Mouse (Mus musculus): ENCODE results near the gene Cip2a.

Gene Cip2a

DNA sequence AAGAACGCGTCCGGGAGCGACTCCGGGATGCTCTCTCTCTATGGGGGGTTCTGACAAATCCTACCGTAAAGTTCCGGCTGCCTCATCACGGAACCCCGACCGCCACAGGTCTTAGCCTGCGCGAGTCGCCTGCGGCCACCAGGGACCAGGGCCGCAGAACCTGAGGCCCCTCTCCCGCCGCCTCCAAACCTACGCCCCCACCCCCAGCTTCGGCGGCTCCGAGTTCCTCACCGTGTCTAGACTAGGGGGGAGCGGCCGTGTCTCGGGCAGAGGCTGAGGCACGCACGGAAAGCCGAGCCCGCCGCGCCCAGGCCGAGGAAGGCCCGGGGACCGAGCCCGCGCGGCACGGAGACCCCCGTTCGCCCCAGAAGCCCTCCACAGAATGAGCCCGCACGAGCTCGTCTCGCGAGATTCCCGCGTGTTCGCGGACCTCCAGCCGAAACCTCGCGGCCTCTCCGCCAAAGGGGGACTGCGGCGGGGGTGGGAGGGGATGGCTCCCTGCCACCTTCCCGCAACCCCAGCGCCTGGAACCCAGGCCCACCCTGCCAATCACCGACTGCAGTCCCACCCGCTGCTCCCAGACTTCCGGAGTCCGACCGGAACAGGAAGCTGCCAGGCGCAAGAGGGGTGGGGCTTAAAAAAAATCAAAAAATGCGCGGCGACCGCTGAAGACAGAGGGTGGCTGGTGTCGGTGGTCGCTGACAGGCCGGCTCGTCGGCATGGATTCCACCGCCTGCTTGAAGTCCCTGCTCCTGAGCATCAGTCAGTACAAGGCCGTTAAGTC is at the start of gene Cip2a, which contains the start of gene Dzip3:
Gene Cip2a (plus strand): TSS at position 627 of the 784 bp plus-strand sequence.
Gene Dzip3 (minus strand): TSS at position 607 of the 784 bp plus-strand sequence.
- peak; percentile 94 for DNase-seq (ENCODE audit: low spot score)

DNA sequence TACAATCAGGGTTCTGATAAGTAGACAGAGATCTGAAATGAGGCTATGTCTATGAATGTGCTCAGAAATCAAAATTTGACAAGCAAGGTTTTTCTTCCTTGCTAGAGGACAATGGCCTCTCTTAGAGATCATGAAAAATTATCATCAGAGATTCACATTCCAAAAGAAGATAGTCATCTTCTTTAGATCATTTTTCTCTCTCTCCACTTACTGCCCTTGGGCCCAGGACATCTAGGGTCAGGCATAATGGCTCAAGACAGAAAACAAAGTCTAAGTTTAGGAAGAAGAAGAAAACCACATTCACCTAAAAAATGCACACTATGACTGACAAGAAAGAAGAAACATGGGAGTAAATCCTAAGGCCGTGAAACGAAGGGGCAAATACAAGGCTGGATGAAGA is 21.0 kb upstream of the Cip2a start:
- DNase-seq (ENCODE audit: low spot score) = no peak

DNA sequence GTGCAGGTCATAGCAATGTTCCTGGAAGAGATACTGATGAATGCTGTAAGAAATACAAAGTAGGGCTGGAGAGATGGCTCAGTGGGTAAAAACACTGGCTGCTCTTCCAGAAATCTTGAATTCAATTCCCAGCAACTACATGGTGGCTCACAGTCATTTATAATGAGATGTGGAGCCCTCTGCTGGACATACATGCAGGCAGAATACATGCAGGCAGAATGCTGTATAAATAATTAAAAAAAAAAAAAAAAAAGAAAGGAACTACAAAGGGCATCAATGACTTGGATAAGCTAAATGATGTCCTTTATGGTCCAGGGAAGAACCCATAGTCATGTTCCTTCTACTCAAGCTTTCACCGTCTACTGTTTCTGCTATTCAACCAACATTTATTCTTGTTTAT is 20.4 kb upstream of the Cip2a start:
- DNase-seq (ENCODE audit: low spot score) = no peak

DNA sequence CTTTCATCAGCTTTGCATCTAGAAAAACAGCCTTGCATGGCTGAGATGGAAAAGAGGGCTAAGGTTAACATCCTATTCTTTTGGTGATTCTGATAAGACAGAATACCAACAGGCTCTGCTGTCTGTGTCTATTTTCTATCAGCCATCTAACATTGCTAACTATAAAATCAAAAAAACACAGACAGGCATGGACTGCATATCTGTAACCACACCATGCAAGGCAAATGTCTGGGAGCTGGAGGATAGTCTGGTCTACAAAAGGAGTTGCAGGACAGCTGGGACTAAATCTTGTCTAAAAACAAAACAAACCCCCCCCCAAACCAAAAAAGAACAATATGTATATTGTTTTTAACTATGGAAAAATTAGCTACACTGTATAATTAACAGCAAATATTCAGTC is 14.0 kb upstream of the Cip2a start:
- no peak for DNase-seq (ENCODE audit: low spot score)

DNA sequence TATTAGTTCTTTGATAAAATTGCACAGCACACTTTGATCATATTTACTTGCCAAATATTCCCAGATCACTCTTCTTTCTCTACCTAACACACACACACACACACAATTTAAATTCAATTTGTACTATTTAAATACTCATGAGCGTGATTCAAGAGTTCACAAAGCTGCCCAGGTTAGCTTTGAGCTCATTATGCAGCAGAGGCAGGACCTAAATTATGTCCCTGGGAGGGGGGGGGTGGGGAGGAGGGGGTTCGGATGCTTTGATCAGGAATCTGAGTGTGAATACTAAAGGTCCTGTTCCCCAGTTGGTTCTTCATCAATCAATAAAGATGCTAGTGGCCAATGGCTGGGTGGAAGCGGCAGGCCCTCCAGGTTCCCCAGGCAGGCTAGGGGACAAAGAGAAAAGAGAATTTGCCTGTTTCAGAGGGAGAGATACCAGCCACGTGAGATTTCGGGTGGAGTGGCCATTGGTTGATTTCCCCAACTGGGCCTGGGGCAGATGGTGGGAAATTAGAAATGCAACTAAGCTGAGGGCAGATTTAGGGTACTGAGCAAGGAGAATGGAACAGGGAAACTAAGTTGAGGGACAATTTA is 8.9 kb upstream of the Cip2a start:
- no peak for DNase-seq (ENCODE audit: low spot score)

DNA sequence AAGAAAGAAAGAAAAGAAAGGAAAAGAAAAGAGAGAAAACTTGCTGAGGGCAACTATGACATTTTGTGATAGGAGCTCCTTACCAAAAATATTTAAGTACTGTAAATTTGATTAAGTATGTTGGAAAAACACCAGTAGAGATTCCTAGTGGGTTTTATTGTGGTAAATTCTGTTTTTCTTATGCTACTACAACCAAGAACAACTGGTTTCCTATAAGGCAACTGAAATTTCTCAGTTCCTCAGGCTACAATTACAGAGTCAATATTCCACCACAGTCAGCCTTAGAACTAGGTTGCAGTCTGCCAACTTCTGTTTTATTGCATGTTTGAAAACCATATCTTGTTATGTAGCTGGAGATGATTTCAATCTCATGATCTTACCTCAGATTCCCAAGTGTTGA is 4.3 kb upstream of the Cip2a start:
- no peak for DNase-seq (ENCODE audit: low spot score)

DNA sequence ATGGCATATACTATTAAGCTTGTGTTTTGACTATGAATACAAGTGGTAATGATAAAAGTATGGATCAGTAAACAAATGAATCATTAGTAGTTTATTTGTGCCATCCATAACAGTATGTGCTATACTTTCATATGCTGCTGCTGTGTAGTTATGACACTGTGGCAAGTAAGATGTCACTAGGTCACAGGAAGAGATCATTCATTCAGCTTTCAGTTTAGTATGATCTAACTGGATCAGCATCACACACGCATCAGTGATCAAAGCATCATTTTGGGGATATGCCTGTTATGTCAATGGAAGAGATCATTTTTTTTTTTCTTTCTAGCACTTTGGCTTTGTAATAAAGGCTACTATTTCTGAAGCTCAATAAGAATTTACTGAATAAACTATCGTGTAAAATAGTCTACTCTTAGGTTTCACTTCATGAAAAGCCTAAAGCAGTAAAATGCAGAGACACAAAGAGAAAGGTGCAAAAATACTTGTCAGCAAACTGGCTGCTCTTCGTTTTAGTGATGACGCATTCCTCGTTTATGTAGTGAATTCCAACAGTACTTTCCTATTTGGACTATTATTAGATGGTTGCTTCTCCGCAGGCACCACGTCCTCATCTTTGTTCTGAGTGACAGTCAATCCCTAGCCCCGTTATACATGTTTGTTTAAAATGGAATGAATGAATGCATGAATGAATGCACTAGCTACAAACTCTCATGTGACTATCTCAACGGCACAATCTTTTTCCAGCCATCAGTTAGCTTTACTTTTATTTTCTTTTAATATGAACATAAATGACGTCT is 1.4 kb upstream of the Cip2a start:
- peak; percentile 28 for DNase-seq (ENCODE audit: low spot score)

DNA sequence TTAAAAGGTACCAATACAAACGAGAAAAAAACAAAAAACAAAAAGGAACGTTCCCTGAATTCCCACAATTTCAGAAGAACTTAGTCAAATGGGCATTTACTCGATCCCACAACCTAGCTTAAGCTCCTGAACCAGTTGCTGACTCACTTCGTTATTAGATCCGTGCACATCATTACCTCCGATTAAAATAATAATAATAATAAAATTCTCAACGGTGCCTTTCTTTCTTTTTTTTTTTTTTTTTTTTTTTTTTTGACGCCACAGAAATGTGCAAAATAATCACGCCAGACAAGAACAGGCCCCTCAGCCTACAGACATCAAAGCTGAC is 790 bp upstream of the Cip2a start:
- DNase-seq (ENCODE audit: low spot score) = no peak

DNA sequence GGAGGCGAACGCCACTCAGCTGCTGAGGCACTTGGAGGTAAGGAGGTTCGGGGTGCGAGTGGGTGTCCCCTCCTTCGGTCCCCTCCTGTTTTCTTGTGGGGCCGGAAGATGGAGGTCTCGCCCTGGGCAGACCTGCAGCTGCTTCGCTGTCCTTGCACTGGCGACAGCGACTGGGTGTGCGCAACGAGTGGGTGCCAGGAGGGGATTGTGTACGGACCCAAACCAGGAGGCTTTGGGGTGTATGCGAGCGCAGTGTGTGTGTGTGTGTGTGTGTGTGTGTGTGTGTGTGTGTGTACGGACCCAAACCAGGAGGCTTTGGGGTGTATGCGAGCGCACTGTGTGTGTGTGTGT is 333 bp downstream of the Cip2a start:
- DNase-seq (ENCODE audit: low spot score) = no peak

DNA sequence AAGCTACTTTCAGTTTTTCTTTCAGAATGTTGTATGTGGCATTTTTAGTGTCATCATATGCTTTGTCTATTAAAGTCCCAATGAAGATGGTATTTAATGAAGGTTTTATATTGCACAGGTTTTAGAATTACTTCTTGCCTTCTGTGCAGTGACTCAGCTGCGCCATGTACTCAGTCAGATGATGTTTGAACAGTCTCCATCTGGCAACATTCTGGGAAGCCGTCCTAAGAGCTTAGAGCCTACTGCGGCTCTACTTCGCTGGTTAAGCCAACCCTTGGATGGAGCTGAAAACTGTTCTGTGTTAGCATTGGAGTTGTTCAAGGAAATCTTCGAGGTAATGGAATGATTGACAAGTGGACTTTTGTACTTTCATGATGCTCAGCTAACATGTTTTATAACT is 10.2 kb downstream of the Cip2a start:
- no peak for DNase-seq (ENCODE audit: low spot score)

DNA sequence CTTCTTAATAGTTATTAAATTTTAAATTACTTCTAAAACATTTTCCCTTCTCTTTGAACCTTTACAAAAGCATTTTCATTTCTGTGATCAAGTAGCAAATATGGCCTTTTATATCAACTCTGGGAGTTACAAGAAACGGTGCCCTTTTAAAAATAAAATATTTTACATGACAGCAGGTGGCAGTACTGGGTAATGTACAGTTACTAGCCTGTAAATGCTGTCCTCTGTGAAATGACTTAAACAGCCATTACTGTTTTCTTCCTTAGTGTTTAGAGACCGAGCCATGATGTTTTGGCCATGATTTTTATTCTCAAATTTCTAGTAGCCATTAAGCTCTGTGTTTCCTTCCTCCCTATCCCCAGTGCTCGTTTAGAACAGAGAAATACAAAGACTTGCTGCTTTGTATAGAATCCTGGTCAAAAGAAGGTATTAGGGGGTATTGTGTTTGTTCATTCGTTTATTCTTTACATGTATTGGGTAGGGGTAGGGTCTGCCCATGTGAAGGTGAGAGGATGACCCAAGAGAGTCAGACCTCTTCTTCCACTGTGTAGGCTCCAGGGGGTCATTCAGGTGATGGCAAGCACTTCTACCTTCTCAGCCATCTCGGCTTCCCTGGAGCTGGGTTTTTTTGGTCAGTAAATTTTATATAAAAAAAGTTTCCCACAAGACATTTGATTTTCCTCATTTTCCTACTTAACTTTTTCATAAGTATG is 22.8 kb downstream of the Cip2a start:
- peak; percentile 28 for DNase-seq (ENCODE audit: low spot score)

DNA sequence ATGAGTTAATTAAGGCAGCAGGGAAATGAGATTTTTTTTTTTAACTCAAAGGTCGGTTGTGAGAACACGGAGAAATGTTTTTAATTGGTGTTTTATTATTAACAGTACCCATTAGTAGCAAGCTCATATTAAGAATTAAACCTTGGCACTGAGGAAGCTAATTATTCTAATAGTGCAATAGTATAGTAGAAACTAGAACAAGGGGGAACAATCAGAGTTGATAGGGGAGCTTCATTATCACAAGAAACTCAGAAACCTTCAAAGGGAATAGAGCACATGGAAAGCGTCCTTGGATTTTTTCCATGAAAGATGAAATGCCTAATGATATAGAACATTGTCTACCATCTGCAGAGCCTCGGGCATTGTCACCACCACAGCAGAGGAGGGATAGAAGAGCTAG is 41.9 kb downstream of the Cip2a start:
- no peak for DNase-seq (ENCODE audit: low spot score)

DNA sequence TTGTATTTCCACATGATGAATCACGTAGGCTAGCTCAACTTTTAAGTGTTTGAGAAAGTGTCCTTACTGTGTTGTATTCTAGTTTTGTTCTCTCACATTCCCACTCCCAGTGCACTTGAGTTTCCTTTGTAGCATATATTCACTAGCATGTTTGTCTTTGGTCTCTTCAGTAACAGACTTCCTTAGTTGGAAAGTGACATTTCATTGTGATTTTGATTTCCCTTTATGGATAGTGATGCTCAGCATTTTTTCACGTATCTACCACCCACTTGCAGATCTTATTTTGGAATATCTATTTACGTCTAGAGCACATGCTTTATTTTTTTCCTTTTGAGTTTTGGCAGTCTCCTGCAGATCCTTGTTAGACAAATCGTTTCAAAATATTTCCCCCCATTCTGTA is 43.8 kb downstream of the Cip2a start:
- no peak for DNase-seq (ENCODE audit: low spot score)

DNA sequence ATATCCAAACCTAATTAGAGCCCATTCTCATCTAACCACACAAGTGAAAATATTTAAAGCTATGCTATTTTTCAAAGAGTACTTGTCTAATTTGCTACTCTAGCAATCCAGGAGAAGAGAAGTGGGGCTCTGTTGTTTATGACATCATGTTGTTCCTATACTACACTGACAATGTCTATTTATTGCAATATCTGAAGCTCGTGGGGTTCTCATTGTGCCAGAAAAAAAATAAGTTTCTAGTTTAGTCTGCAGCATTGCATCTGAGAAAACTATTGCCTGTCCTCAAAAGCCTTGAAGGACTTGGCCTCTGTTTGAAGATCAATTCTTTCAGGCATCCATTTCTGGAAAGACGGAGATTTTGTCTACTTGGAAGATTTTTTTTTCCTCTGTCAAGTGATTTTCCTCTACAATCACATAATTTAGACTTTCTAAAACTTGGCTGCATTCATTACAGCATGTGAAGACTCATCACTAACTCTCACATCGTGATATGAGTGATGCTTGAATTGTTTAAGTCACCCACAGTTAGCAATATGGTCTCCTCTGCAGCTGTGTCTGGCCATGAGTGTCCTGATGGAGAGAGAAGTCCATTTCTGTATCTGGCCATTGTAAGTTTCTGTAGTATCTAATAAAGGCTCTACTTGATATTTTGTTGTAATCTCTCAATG is 46.7 kb downstream of the Cip2a start:
- DNase-seq (ENCODE audit: low spot score) = no peak

DNA sequence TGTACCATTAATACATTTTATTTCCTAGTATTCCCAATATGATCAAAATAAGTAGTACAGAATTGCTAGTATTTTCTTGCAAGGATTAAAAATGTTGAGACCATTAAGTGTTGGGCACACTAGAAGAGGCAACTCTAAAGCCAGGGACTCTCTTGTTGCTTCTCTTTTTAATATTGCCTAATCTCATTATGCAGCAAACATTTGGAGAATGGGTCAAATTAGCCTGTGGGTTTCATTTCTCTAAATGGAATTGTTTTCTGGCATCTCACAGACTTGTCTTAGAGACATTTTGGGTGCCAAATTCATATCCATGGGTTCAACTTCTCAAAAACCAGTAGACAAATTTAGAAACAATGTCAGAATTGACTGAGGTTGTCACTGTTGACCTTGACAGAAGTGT is 55.2 kb downstream of the Cip2a start:
- DNase-seq (ENCODE audit: low spot score) = no peak

DNA sequence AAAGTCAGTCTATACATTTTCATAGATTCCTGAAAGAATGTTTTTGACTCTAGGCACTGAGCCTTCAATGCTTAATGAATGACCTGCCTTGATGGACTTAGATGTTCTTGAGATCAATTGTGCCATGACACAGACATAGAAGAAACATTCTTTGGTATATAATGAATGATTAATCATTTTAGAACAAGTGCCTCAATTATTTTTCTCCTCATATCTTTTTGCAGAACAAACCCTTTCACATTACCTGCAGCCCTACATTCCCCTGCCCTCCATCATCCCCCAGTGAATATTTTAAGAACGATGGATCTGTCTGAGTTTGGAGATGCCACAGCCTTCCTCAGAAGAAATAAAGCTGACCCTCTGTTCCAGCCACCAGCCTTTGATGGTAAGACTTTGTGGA is 63.2 kb downstream of the Cip2a start, which contains the start of gene Myh15:
Gene Myh15 (plus strand): TSS at position 301 of the 400 bp plus-strand sequence.
- DNase-seq (ENCODE audit: low spot score) = no peak
